21 mouse cellular contexts compared by ENCODE assay signal in the genomic region with DNA sequence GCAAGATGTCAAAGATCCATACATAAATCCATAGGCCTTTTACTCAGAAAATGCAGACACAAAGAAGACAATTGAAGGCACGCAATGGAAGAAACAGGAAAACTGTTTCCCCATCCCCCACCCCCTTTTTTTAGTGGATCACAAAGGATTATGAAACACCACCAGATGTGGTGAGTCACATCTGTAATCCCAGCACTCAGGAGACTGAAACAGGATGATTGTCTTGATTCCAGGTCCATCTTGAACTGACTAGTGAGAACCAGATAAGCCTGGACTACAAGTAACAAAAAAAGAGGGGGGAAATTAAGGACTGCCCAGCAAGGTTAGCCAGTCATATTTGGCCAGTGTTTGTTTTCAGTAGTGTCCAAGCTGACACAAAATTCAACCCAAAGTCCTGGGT. TPM values are rescaled to one million over a fixed set of nuclear protein-coding genes. Genes with fewer than 3 reads are reported as not detected.
DNase-seq lines count a peak whose midpoint lies in the region; ATAC-seq lines count a peak whose summit lies in the region.
"Had no signal": no experiment of that assay in that cellular context is flagged by ENCODE, and none has a peak within 500 bp of the region (broad histone marks: within the 10 kb centered on the region; RNA-seq: fewer than 3 reads in every experiment).

No protein-coding gene starts in this region.

- no peaks in the 10 kb centered on the region for H3K9me3 ChIP-seq in heart, embryonic 11.5 days (replicated peaks; ENCODE audit: control insufficient read depth, low read length)
- H3K9me3 ChIP-seq: embryonic facial prominence, embryonic 10.5 days; embryonic facial prominence, embryonic 12.5 days; forebrain, embryonic 13.5 days; forebrain, embryonic 15.5 days had no signal

- H3K36me3 ChIP-seq in heart, embryonic 11.5 days (ENCODE audit: control insufficient read depth, insufficient read depth, low read length): no peaks in the 10 kb centered on the region
- H3K36me3 ChIP-seq: embryonic facial prominence, embryonic 10.5 days; embryonic facial prominence, embryonic 12.5 days; forebrain, embryonic 15.5 days had no signal

- peak; percentile 78 for DNase-seq in heart, adult 11 months
- peak; percentile 21 for DNase-seq in 416B (ENCODE audit: low read depth)
- no peak for DNase-seq in kidney, postnatal 25 days
- no peak for DNase-seq in lung, postnatal 14 days
- DNase-seq: adrenal gland, adult 8-10 months; adrenal gland, postnatal 14 days; adrenal gland, postnatal 36 days; cerebellum, adult 11-12 months; cerebellum, adult 2 months; cerebellum, adult 9-10 months; cerebellum, postnatal 10 days; cerebellum, postnatal 25 days; forebrain, postnatal 0 days had no signal

- WGBS in heart, embryonic 11.5 days (ENCODE audit: insufficient replicate concordance): 85% methylated on average over 1 of the region's 1 CpGs

- H3K9ac ChIP-seq in heart, embryonic 11.5 days (ENCODE audit: low read depth, low read length): no peak overlapping the region
- H3K9ac ChIP-seq: embryonic facial prominence, embryonic 12.5 days; forebrain, embryonic 13.5 days; forebrain, embryonic 15.5 days; forebrain, postnatal 0 days had no signal

- H3K4me2 ChIP-seq in heart, embryonic 11.5 days: no peak overlapping the region
- H3K4me2 ChIP-seq: embryonic facial prominence, embryonic 12.5 days; forebrain, embryonic 13.5 days; forebrain, embryonic 15.5 days had no signal

- H3K27ac ChIP-seq in heart, embryonic 11.5 days (ENCODE audit: low read depth, low read length): no peak overlapping the region
- H3K27ac ChIP-seq: embryonic facial prominence, embryonic 10.5 days; embryonic facial prominence, embryonic 12.5 days; forebrain, embryonic 13.5 days; forebrain, embryonic 15.5 days had no signal

- no peak for ATAC-seq in heart, embryonic 11.5 days (replicated peaks; ENCODE audit: insufficient number of reproducible peaks, low FRiP score, low TSS enrichment)
- ATAC-seq: activated CD4-positive, CD25-positive, alpha-beta regulatory T cell, adult 4 months; forebrain, embryonic 13.5 days; forebrain, embryonic 15.5 days; forebrain, postnatal 0 days; Patski had no signal

- no peak overlapping the region for H3K4me3 ChIP-seq in heart, embryonic 11.5 days (ENCODE audit: low read depth, low read length)
- H3K4me3 ChIP-seq: embryonic facial prominence, embryonic 10.5 days; embryonic facial prominence, embryonic 12.5 days; forebrain, embryonic 13.5 days; forebrain, embryonic 15.5 days had no signal

- no peaks in the 10 kb centered on the region for H3K27me3 ChIP-seq in heart, embryonic 11.5 days (ENCODE audit: control insufficient read depth, insufficient read depth, low read length)
- H3K27me3 ChIP-seq: embryonic facial prominence, embryonic 12.5 days; forebrain, embryonic 15.5 days; Patski had no signal

- no peaks in the 10 kb centered on the region for H3K4me1 ChIP-seq in heart, embryonic 11.5 days (ENCODE audit: control insufficient read depth, insufficient read depth, low read length)
- H3K4me1 ChIP-seq: forebrain, embryonic 13.5 days; forebrain, embryonic 15.5 days had no signal

RNA-seq across cellular contexts. Expression of a gene that starts 25.1 kb away (rescaled TPM):
- 0.31 and 0.46 TPM in 2 replicates for polyA plus RNA-seq in heart, embryonic 11.5 days (2014; fragmentation: Nextera tagmentation; extraction: Ambion mirVana)
- polyA plus RNA-seq: C2C12; forebrain, embryonic 13.5 days had no signal

RNA-seq across cellular contexts. Expression of a gene that starts 28.5 kb away (rescaled TPM):
- polyA plus RNA-seq in heart, embryonic 11.5 days (2014; fragmentation: Nextera tagmentation; extraction: Ambion mirVana): 19.5 and 22.1 TPM in 2 replicates

Comparison
In these comparisons a context has a peak if more than half of its experiments do, and no peak if none do; other contexts are left out.
1. DNase-seq: peak in heart, adult 11 months (single experiment) and 416B (single experiment); none in kidney, postnatal 25 days (0 of 2) and lung, postnatal 14 days (single experiment).